11 mouse cellular contexts compared by ENCODE assay signal in genomic region chr13:112116101-112116726, GRCm38 (mm10).
DNase-seq lines count a peak whose midpoint lies in the region; ATAC-seq lines count a peak whose summit lies in the region.
"Had no signal": no experiment of that assay in that cellular context is flagged by ENCODE, and none has a peak within 500 bp of the region (broad histone marks: within the 10 kb centered on the region; RNA-seq: fewer than 3 reads in every experiment).

No protein-coding gene starts in this region.

- no peaks in the 10 kb centered on the region for H3K9me3 ChIP-seq in kidney, embryonic 15.5 days (replicated peaks)
- no peaks in the 10 kb centered on the region for H3K9me3 ChIP-seq in kidney, embryonic 14.5 days (ENCODE audit: control insufficient read depth, low read length)
- H3K9me3 ChIP-seq: intestine, embryonic 15.5 days had no signal

- H3K4me3 ChIP-seq in kidney, embryonic 15.5 days (replicated peaks): no peak overlapping the region
- H3K4me3 ChIP-seq in kidney, embryonic 14.5 days (ENCODE audit: low read length): no peak overlapping the region
- no peak overlapping the region for H3K4me3 ChIP-seq in macrophage (ENCODE audit: inconsistent target)
- H3K4me3 ChIP-seq: intestine, embryonic 15.5 days; myocyte had no signal

- no peaks in the 10 kb centered on the region for H3K27me3 ChIP-seq in kidney, embryonic 15.5 days
- H3K27me3 ChIP-seq in kidney, embryonic 14.5 days (ENCODE audit: control insufficient read depth, insufficient read depth, low read length): no peaks in the 10 kb centered on the region
- H3K27me3 ChIP-seq: intestine, embryonic 15.5 days had no signal

- peak overlapping the region; percentile 66; the same call in 1 of the 2 replicates for H3K27ac ChIP-seq in kidney, embryonic 15.5 days
- H3K27ac ChIP-seq in kidney, embryonic 14.5 days (ENCODE audit: low read depth, low read length): no peak overlapping the region
- 0 out of 2 replicates have a peak overlapping the region, but pooled peaks have one; percentile 7 for H3K27ac ChIP-seq in macrophage
- H3K27ac ChIP-seq: intestine, embryonic 15.5 days had no signal

- H3K4me2 ChIP-seq in kidney, embryonic 15.5 days: 0 out of 2 replicates have a peak overlapping the region, but pooled peaks have one; percentile 20
- H3K4me2 ChIP-seq in kidney, embryonic 14.5 days (replicated peaks; ENCODE audit: low read depth, low read length): no peak overlapping the region
- H3K4me2 ChIP-seq: intestine, embryonic 15.5 days had no signal

- no peak overlapping the region for H3K9ac ChIP-seq in kidney, embryonic 15.5 days
- no peak overlapping the region for H3K9ac ChIP-seq in kidney, embryonic 14.5 days (ENCODE audit: low read depth, low read length)
- H3K9ac ChIP-seq: intestine, embryonic 15.5 days had no signal

- peak; percentile 14 for DNase-seq in CD4-positive, CD25-positive, alpha-beta regulatory T cell, adult 2 months (ENCODE audit: low read depth, low spot score)
- DNase-seq in layer of hippocampus, adult 11-12 months (ENCODE audit: low spot score): no peak
- DNase-seq: left cerebral cortex, postnatal 4 days had no signal

- no peak for ATAC-seq in CD4-positive, CD25-positive, alpha-beta regulatory T cell, adult 4 months
- ATAC-seq in kidney, embryonic 15.5 days (replicated peaks; ENCODE audit: low FRiP score): no peak
- no peak for ATAC-seq in kidney, embryonic 14.5 days (ENCODE audit: low FRiP score, low TSS enrichment)
- ATAC-seq in common myeloid progenitor, adult 5-6 weeks (replicated peaks; ENCODE audit: low read depth, poor library complexity, severe bottlenecking): peak; percentile 73
- no peak for ATAC-seq in inflammation-experienced regulatory T-cells, adult 6 months
- ATAC-seq: intestine, embryonic 15.5 days had no signal

- H3K36me3 ChIP-seq in kidney, embryonic 15.5 days: no peaks in the 10 kb centered on the region
- no peaks in the 10 kb centered on the region for H3K36me3 ChIP-seq in kidney, embryonic 14.5 days (ENCODE audit: control insufficient read depth, insufficient read depth, low read length)
- no peaks in the 10 kb centered on the region for H3K36me3 ChIP-seq in macrophage (ENCODE audit: inconsistent target)
- H3K36me3 ChIP-seq: intestine, embryonic 15.5 days had no signal

- 53% methylated on average over 9 of the region's 9 CpGs for WGBS in kidney, embryonic 15.5 days
- WGBS in kidney, embryonic 14.5 days: 56% methylated on average over 9 of the region's 9 CpGs
- 21% methylated on average over 9 of the region's 9 CpGs for WGBS in macrophage (ENCODE audit: missing documents)

- peaks cover 48% of the 10 kb centered on the region for H3K4me1 ChIP-seq in kidney, embryonic 15.5 days
- peaks cover 19% of the 10 kb centered on the region for H3K4me1 ChIP-seq in kidney, embryonic 14.5 days (ENCODE audit: control insufficient read depth, insufficient read depth, low read length)

- no peaks in the 10 kb centered on the region for H3K79me2 ChIP-seq in macrophage (ENCODE audit: inconsistent target)
